Mouse (Mus musculus) common myeloid progenitor, adult 5-6 weeks (primary cell): ENCODE results near the gene Dnajc5. TPM values are rescaled to one million over a fixed set of nuclear protein-coding genes. Genes with fewer than 3 reads are reported as not detected.

Experiments
- ATAC-seq: replicated peaks from 2 replicates; pipeline ENCODE4 v1.8.0; 2016; ENCODE audit warnings: low read depth, mild to moderate bottlenecking, moderate TSS enrichment, inconsistent platforms; ENCODE audit not compliant: poor library complexity, severe bottlenecking
- total RNA-seq: library from RNA; stranded (forward); fragments of 200-1000, 187-1606 nt; gene quantifications from 2 replicates; pipeline ENCODE4 v1.2.3, GENCODE M21; 2017

Gene Dnajc5
- total RNA-seq, 1 experiment from 2014 or later, result 30.1 TPM

DNA sequence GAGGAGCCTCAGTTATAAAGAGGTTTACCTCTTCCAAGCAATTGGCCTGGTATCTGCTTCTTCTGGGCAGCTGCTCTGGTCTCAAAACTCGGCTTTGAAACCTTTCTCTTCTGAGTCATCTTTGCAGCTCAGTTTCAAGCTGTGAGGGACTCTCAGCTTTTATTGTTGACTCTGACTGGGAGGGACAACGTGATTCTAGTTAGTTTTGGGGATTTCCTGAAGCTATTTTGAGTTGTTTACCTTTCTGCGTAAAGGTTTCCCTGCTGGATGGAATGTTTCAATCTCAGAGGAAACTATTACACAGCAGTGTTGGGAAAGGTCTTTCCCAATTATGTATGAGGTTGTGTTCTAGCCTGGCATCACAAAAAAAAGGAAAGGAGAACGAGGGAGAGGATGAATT lies 21.6 kb upstream of the Dnajc5 start:
- ATAC-seq, result no peak

DNA sequence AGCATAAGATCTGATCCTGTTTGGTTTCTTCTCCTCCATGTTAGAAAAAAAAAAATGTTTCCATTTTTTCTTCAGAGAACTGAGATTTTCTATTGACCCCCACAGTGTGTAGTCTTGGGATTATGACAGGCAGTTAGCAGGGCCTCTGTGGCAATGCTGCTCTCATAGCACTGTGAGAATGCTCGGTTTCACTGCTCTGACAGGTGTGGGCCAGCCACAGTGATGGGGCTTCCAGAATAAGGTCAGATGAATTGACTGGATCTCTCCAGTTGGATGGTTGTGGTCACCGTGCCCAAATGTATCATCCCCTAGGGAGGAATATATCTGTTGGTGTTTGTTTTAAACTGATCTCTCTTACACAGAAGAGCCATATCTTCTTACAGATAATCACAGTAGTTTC lies 11.1 kb upstream of the Dnajc5 start:
- ATAC-seq, result no peak

DNA sequence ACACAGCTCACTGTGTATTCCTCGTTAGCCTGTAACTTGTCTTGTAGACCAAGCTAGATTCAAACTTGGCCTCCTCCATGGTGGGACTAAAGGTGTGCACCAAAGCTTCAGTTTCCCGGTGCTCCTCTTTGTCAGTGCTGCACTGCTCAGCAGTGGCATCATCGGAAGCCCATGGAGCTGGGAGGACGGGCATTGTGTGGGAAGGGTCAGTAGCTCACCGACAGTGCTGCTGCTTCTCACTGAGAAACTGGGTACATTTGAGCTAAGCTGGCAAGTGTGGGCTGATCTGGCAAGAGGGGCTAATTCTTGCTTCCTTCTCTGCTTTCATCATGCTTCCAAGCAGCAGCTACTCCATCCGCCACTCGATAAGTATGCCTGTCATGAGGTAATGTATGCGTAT lies 9.1 kb upstream of the Dnajc5 start:
- no peak for ATAC-seq

DNA sequence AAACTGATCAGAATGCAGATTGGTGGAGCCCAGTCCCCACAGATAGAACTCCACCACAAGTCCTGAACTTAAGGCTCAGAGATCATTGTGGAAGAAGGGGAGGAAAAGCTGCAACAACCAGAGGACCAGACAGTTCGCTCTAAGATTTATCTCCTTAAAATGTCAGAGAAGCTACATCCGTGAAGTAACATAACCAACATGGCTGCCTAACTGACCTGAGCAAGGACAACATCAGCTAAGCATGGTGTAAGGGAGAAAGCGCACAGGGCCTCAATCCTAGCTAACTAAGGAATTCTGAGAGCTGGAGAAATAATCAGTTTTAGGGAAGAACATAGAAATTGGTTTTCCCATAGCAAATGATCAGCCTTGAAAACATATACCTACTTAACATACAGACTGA lies 1.1 kb upstream of the Dnajc5 start:
- ATAC-seq, result no peak

DNA sequence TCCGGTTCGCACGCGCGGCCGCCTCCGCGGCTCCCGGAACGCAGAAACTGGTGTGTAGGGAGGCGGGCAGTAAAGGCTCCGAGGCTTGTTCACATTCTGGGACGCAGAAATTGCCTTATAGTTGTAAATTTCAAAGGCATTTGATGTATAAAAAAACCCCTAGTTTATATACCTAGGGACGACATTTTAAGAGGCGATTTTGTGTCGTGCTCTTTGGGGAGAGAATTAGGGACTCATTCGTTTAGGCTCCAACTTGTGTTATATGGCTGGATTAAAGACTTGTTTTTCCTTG lies 597 bp downstream of the Dnajc5 start:
- ATAC-seq, result no peak

DNA sequence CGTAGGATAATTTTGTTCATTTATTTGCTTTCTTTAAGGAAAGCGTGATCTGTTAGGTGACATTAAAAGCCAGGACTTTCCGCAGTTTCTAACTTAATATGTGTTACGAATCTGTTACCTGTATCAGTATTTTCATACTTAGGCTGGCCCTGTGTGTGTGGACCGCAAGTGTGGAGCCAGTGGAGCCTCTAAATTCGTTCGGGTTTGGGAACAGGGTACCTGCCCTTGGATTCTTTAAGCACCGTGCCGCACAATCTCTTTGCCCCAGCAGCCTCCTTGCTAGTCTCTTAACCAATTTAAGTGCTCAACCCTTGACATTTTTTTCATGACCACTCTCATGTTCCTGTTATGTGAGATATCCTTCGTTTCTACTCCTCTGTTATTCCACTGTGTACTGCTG lies 1.2 kb downstream of the Dnajc5 start:
- ATAC-seq, result no peak

DNA sequence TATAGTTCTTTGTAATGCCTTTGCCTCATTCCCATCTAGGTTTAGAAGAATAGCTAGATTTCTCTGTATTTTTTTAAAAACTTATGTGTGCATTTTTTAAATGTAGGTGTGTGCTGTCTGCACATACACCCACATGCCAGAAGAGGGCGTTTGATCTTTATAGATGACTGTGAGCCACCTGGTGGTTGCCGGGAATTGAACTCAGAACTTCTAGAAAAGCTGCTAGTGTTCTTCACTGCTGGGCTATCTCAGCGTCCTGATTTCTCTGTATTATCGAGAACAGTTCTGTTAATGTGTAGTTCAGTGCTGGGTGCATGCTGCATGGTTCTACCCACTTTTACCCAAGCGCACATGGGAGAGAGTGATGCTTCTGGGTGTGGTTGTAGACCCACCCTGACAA lies 2.5 kb downstream of the Dnajc5 start:
- ATAC-seq, result no peak

DNA sequence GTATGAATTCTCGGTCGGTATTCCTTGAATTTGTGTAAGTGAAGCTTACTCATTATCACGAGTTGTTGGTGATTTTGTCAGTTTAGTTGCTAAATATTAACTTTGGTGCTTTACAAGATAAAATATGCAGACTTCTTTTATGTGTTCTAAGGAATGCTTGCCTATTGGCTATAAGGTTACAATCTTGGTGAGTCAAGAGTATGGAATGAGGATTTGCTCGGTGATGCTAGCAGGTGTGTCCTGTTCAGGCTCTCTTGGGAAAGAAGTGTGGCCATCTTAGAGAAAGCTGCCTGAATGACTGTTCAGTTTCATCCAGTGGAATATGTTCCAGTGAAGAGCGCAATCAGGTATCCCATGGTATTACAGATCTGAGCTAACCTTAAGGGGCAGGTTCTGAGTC lies 5.2 kb downstream of the Dnajc5 start:
- no peak for ATAC-seq

DNA sequence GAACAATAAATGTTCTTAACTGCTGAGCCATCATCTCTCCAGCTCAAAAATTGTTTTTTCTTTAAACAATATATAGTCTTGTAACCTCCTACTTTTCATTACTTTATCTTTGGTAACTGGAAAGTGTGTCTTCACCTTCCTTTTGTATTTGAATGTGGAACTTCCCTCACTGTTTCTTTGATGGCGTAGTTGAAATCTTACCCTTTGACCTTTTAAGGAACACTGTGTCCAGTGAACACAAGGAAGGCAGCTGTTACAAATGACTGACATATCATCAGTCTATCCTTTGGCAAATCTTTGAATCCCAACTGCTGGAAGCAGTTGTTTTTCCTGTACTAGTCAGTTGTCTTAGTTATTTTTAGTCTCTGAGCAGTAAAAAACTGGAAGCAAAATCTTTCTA lies 8.8 kb downstream of the Dnajc5 start:
- ATAC-seq, result no peak

DNA sequence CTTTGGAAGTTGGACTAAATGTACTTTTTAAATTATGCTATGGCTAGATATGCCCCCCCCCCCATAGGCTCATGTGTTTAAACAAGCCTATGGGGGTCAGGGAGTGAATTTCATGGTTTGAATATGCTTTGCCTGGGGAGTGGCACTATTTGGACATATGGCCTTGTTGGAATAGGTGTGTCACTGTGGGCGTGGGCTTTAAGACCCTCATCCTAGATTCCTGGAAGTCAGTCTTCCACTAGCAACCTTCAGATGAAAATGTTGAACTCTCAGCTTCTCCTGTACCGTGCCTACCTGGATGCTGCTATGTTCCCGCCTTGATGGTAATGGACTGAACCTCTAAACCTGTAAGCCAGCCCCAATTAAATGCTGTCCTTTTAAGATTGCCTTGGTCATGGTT lies 12.3 kb downstream of the Dnajc5 start:
- ATAC-seq, result no peak

DNA sequence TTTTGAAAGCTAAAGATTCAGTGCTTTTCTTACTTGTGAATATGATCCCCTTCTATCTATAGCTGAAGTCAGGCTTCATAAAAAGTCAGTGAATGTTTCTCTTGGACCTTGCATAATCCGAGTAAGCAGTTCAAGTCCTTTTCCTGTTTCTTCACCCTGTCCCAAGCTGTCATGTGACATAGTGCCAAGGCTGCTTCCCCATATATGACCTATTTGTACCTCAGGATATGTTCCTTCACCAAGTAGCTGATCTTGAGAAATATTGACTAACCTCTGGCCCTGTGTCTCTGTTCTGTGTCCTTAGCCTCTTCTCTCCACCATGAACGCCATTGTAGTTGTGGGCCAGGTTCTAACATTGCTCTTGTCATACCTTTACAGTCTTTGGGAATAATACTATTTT lies 16.1 kb downstream of the Dnajc5 start:
- peak; percentile 67 for ATAC-seq

DNA sequence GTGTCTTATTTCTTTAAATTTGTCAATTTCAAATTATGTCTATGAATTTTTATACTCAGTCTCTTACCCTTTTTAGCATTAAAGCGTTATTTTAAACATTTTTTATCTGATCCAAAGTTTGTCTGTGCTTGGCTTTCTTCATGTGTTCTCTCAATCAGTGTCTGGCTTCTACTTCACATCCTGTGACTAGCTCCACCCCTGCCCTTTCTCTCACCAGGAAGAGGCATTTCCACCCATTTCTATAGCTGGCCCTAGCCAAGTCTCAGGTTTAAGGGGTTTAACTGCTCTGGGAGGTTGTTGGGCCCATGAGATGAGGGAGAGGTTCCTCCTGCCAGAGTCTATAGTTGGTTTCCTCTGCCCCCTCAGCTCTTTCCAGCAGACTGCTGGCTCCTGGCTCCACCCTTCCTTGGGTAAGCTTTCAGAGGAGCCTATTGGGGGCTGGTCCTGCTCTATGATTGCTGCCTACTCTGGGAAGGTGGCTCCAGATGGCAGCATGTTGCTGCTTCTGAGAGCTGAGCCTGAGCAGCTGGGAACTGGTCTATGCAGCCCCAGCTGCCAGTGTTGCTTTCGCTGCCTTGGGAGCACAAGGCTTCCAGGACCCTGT lies 17.3 kb downstream of the Dnajc5 start:
- ATAC-seq, result peak; percentile 82

DNA sequence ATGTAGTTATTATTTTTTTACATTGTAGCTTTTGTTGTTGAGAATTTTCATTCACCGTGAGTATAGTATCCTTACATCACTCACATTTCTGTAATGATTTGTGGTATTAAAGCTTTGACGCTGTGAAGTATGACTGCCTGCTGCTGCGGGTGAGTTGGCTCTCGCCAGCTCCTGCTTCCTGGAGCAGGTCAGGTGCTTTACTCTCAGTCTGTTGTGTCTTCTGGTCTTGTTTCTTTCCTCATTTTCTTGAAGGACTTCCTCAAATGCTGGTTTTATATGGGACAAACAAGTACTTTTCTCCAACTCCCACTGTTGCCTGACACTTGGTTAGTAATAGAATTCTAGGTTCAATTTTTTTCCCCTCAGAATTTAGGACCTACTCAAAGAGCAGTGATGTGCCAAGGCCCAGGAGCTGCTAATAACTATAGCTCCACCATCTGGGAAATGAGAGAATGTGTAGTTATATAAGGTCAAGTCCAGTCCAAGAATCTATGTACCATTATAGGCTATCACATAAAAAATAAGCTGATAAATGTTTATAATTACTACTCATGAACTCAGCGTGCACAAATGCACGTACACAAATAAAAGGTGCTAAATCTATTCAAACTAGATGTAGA lies 21.6 kb downstream of the Dnajc5 start:
- ATAC-seq, result no peak

DNA sequence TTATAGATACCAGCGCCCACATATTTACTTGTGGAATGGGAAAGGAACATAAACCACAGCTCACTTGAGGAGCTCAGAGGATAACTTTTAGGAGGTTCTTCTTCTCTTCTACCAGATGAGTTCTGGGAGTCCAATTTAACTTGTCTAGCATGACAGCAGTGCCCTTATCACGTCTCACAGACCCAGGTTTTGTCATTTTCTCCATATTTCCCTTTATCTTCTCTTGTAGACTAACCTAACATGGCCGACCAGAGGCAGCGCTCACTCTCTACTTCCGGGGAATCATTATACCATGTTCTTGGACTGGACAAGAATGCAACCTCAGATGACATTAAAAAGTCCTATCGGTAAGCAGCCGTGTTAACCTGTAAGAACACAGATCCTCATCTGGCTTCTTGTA lies 25.9 kb downstream of the Dnajc5 start:
- peak; percentile 27; the same call in 1 of the 2 replicates for ATAC-seq

DNA sequence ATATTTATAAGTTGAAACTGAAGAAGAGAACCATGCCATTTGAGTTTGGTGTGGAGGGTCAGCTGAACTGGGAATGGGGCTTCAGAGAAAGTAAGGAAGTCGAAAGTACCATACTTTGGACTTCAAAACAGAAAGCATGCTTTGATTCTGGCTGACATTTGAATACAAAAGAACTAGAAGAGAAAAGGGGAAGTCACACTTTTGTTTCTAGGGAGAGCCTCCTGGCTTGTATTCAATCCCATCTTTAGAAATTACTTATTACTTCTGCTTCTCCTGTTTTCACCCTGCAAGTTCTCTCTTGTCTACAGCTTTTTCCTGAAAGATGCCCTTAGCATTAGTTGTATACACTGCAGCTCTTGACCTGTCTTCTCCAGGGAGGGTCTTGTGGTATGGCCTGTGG lies 27.9 kb downstream of the Dnajc5 start:
- peak; percentile 61 for ATAC-seq

DNA sequence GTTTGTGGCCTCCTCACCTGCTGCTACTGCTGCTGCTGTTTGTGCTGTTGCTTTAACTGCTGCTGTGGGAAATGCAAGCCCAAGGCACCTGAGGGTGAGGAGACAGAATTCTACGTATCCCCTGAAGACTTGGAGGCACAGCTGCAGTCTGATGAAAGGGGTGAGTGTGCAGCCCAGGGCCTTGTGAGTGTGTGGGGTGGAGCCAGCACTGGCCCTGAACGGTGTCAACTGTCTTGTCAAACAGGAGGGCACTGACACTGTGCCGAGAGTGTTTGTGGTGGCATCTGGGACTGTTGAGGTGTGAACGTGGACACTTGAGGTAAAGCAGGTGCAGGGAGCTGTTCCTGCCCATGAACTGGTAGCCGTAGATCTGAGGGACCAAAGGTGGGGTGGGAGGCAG lies 28.4 kb downstream of the Dnajc5 start:
- peak; percentile 1; the same call in 1 of the 2 replicates for ATAC-seq

DNA sequence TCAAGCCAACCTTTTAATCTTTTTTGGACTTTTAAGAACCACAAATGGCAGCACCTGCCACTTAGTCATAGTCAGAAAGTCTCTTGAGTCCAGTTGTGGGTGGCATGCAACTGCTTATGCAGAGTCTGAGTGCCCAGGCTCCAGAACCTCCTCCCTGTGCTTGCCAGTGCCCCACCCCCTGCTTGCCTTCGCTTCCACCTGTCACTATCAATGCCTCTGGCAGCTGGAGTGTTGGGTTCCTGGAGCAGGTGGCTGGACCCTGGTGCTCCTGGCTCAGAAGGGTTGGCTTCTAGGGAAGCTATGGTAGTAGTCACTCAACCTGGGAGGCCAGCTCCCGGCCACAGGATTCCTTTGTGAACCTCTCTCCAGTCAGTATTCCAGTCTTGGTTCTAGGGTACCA lies 29.9 kb downstream of the Dnajc5 start:
- ATAC-seq, result no peak

DNA sequence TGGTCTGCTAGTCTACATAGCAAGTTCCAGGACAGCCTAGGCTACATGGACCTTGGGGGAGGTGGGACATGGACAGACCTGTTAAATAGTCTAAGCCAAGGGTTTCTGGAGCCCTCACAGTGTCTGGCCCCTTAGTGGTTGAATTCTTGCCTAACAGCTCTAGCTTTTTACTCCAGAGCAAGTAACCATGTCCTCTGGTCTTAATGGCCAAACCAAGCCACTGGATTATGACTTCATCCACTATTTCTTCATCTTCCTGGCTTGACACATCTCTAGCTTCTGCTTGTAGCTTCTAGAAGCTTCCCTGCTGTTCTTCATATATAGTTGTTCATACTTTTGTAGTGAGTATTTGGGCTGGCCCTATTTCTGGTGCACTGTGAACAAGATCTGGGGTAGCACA lies 33.5 kb downstream of the Dnajc5 start:
- no peak for ATAC-seq

DNA sequence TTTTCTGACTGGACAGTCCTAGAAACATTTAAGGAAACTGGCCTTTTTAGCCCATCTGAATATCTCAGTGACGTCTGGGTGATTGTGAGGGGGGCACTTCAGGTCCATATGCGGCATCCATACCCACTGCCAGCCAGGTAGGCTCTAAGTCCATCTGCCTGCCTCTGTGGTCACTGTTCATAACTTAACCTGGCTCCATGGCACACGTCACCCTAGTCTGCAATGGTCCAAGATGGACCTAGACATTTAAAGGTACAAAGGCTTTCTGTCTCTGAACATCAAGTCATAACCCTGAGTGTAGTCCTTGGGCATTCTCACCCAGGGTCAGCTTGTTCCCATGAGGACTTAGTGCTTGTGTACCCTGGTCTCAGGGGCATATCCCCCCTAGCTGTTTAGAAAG lies 47.1 kb downstream of the Dnajc5 start:
- ATAC-seq, result no peak

DNA sequence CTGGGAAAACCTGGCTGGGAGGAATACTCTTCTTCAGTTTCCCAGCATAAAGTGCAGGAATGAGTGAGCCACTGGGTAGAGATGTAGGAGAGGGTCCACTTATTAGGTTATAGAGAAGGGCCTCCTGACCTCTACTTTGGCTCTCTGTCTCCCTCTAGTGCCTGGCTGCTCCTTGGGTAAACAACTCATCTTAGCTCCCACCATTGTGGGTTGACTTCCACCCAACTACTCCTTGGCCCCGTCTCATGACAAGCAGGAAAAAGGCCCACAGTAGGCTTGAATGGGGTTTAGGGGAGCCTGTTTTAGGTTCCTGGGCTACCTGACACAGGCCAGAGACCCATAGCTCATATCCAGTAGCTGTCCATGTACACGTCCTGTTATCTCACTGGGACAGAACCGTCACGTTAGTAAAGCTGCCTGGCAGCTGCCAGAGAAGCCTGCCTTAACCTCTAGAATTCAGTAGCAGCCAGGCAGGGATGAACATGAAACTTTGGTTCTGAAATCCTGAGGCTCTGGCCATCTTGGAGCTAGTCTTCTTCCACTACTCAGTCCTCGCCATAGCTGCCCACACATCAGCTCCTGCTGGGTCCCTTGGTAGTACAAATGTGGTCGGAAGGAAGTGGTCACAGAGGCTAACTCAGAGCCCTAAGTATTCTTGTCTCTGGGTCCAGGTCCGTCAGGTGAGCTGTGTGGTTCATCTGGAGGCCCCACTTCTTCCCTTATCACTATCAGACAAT lies 48.2 kb downstream of the Dnajc5 start:
- ATAC-seq, result peak; percentile 91

DNA sequence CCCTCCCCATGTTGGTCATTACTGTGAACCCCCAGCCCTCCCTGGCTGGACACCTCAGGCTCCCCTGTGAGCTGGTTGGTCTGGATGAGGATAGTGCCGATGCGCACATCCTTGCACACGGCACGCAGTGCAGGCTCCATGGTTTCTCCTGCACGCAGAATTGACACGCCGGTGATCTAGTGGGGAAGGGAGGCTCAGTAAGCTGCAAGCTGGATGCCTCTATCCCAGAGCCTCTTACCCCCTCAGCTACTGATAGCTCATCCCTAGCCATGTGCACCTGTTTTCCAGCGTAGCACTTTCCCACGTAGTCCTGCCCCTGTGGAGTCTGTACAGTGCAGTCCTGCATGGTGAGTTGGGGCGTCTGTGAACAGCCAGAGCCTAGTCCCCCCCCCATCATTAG lies 49.6 kb downstream of the Dnajc5 start:
- no peak for ATAC-seq

DNA sequence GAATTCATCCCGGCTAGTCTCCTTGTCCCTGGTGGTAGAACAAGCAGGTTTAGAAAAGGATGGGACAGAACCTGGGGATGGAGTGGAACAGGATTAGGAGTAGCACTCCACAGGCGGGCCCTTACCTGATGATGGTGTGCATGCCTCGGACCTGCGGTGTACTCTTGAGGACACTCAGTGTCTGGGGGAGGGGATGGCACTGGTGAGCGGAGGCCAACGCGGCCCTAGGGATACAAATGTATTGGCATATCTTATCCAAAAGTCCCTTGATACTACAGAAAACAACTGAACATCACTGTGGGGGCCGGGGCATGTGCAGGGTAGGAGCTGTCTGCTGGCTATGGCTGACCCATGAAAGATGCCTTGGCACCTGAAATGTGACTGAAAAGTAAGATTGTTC lies 50.1 kb downstream of the Dnajc5 start:
- ATAC-seq, result no peak
